Mouse (Mus musculus): ENCODE data around the gene Ugt1a6a.

GRCm38 (mm10) chr1:88218591-88218990 is 84.0 kb downstream of the Ugt1a6a start:
- TF ChIP-seq POLR2A (IDR thresholded peaks at IDR 0.05; ENCODE audit: low read depth, low read length) (no peak), CTCF (conservative IDR thresholded peaks at IDR 0.05; ENCODE audit: insufficient read depth, insufficient read length, low read depth, low read length) (no peak)

Data from kidney, adult 2 months (tissue).